Mouse (Mus musculus) adrenal gland, postnatal 0 days (tissue): Measurements from ENCODE around the gene Apoe. TPM values are rescaled to one million over a fixed set of nuclear protein-coding genes. Genes with fewer than 3 reads are reported as not detected.

Experiments used
- polyA plus RNA-seq: library from polyadenylated mRNA; unstranded; fragments of >200 nt; fragmentation: Nextera tagmentation; extraction: Ambion mirVana; gene quantifications from 2 replicates; pipeline ENCODE4 v1.2.1, GENCODE M21; 2015

Apoe gene
- 1,447 and 1,846 TPM in 2 replicates for polyA plus RNA-seq

DNA sequence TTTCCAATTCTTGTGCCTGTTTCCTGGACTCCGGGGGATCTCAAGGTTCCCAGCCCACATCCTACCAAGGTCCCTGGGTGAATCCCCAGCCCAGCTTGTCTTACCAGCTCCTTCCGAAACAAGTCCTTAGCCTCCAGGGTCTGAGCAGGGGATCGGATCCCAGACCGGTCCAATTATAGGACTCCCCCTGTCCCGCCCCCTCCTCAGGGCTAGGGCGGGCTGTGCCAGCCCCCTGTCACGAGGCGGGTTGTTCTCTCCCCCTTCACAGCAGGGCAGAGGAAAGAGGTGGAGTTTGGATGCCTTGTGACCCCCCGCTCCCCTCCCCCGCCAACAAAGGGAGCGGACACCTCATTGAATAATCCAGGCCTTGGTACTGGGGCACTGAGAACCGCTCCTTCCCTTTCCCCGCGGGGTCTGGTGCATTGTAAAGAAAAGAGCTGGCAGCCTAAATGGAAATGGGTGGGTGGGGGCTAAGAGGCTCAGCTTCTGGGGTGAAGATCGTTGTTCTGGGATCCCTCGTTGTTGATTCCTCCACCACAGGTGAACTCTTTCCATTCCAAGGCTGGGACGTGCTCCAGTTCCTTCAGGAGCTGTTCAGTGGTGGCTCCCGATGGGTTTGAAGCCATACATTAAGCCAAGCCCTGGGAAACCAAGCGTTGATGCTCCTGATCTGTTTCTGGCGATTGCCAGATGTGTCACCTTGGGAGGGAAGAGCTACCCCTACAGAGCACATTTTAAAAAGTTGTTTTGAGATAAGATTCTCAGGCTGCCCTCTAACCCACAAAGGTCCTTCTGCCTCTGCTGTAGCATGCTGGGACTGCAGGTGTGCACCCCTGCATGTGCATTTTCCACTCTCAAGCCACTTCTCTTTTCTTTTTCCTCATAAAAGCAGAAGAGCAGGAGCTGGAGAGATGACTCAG lies at the start of gene Apoe:
TSS of gene Apoe (minus strand) at position 282 of the 920 bp plus-strand sequence.

GRCm38 (mm10) chr7:19715239-19716054 lies 16.5 kb upstream of the Apoe start, which contains the start of gene Tomm40:
Gene Tomm40 (minus strand): TSS chr7:19715438.

DNA sequence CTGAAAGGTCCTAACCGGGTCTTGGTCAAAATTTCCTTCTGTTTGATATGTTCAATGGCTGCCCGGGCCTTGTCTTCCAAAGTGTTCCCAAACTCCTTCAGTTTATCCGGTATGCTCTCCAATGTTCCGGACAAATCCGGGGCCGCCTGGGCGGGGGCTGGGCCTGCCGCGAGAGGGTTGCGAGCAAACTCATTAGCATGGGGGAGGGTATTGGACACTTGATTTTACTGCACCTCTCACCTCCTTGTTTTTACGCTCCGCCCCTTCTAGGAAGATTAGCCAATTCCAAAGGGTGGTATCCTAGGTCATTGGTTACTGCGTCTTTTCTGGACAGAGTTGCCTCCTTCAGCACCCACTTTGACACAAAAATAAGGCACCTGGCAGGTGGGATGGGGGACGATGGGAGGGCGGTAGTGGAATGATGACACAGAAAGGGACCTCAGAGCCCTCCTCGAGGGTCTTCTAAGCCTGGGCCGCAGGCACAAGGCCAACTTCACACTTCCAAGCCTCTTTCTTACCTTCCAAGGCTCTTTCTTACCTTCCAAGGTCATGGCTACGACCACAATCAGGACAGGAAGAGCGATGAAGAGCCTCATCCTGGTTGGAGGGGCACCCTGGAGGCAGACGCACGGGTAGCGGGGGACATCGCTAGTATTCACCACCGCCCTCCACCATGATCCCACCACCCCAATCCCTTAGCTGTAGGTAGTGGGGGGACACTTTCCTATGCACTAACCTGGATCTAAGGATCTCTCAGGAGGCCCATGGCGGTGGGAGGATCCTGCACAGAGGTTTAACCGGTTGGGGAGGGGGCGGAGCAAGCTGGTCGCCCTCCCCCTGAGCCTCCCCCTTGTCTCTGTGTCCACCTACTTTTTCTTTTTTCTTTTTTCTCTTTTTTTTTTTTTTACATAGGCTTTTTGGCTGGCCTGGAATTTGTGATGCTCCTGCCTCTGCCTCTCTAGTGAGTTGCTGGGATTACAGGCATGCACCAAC lies 6.8 kb downstream of the Apoe start, which contains the start of gene Apoc1:
TSS of gene Apoc1 (minus strand) at position 788 of the 993 bp plus-strand sequence.

DNA sequence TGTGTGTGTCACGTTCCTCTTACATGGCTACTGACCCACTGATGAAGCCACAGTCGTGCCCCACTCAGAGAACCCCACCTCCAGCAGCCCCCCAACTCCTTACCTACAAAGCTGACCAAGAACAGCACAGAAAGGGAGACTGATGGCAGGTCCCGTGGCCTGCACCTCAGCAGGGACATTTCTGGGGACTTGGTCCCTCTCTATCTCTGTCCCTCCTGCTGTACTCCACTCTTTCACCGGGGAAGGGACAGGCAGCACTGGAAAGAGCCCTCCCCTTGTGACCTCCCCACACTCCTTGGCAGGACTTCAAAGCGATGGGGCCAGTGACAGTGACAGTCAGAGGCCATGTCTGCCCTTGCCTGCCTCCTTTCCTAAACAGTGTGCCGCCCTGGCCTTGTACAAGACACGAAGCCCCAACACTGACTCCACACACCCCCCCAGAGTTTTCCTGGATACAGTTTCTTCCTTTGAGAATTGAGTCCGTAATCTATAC lies 17.7 kb downstream of the Apoe start, which contains the start of the genes Gm44805 and Apoc4:
TSS of gene Gm44805 (minus strand) at position 222 of the 493 bp plus-strand sequence.
TSS of gene Apoc4 (minus strand) at position 278 of the 493 bp plus-strand sequence.

GRCm38 (mm10) chr7:19677872-19678271 lies 21.1 kb downstream of the Apoe start, which contains the start of gene Apoc2:
Gene Apoc2 (minus strand): TSS chr7:19677941.

DNA sequence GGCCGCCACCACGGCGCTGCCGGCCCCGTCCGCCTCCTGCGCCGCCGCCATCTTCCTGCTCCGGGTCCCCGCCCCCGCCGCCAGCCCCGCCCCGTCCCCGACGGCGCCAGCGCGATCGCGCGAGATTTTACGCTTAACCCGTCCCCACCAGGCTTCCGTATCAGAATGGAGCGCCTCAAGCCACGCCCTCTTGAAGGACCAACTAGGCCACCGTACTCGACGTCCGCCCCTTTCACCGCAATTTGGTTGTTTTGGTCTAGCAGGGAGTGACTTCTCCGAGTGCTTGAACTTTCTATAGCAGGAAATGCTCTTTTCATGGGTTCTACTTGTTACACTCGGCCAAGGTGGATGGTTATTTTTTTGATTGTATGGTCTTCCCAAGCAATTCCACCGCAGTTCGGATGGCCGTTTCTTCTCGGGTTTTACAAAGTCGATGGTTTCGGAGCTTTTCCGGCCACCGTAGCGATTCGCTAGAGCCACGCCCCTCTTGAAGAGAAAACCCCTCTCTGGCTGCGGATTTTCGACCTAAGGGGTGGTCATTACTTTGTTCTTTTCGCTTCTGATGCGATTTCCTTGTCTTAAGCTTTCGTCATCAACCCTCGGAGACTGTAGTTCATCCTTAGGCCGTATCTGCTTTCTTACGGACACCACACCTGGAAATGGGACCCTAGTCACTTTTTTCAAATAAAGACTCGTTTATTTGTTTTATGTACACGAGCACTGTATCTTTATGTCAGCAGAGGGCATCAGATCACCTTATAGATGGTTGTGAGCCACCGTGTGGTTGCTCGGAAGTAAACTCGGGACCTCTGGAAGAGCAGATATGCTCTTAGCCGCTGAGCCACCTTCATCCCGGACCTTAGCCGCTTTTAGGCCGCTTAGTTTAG lies 33.8 kb downstream of the Apoe start, which contains the start of gene Clptm1:
TSS of gene Clptm1 (minus strand) at position 79 of the 887 bp plus-strand sequence.

Other genes starting within 250 kb of the Apoe start
- gene Mark4, start 240.4 kb downstream of the Apoe start, polyA plus RNA-seq = 8.1 and 10.4 TPM in 2 replicates
- gene Exoc3l2, start 235.9 kb downstream of the Apoe start, polyA plus RNA-seq = 2.6 and 5.1 TPM in 2 replicates
- 4.9 and 6.2 TPM in 2 replicates for gene Bloc1s3, start 190.8 kb downstream of the Apoe start, polyA plus RNA-seq
- gene Trappc6a, start 190.8 kb downstream of the Apoe start, polyA plus RNA-seq = 129 and 139 TPM in 2 replicates
- gene Nkpd1, start 181.3 kb downstream of the Apoe start, polyA plus RNA-seq = 0.06 TPM in 1 of 2 replicates, not detected in the other
- gene Ppp1r37, start 136.1 kb downstream of the Apoe start, polyA plus RNA-seq = 19.5 and 22.1 TPM in 2 replicates
- 0.33 TPM in 1 of 2 replicates, not detected in the other for gene Zfp296, start 121.9 kb downstream of the Apoe start, polyA plus RNA-seq
- 154 and 169 TPM in 2 replicates for gene Gemin7, start 121.6 kb downstream of the Apoe start, polyA plus RNA-seq
- 22.1 and 32.9 TPM in 2 replicates for gene Clasrp, start 94.7 kb downstream of the Apoe start, polyA plus RNA-seq
- 14.3 and 18.7 TPM in 2 replicates for gene Relb, start 69.8 kb downstream of the Apoe start, polyA plus RNA-seq
- 76.8 and 122 TPM in 2 replicates for gene Clptm1, start 34.2 kb downstream of the Apoe start, polyA plus RNA-seq
- 46.6 and 129 TPM in 2 replicates for gene Apoc2, start 21.2 kb downstream of the Apoe start, polyA plus RNA-seq
- 21.0 and 40.0 TPM in 2 replicates for gene Gm44805, start 17.8 kb downstream of the Apoe start, polyA plus RNA-seq
- 243 and 317 TPM in 2 replicates for gene Apoc4, start 17.7 kb downstream of the Apoe start, polyA plus RNA-seq
- 259 and 269 TPM in 2 replicates for gene Apoc1, start 6.5 kb downstream of the Apoe start, polyA plus RNA-seq
- gene Tomm40, start 16.2 kb upstream of the Apoe start, polyA plus RNA-seq = 70.2 and 118 TPM in 2 replicates
- 53.2 and 64.0 TPM in 2 replicates for gene Nectin2, start 51.3 kb upstream of the Apoe start, polyA plus RNA-seq
- gene Bcam, start 71.8 kb upstream of the Apoe start, polyA plus RNA-seq = 57.6 and 58.9 TPM in 2 replicates
- gene Cblc, start 97.6 kb upstream of the Apoe start, polyA plus RNA-seq = 0.65 and 1.3 TPM in 2 replicates
- 4.0 and 5.9 TPM in 2 replicates for gene Bcl3, start 123.6 kb upstream of the Apoe start, polyA plus RNA-seq
- gene Gm19345, start 152.8 kb upstream of the Apoe start, polyA plus RNA-seq = 0.18 and 0.55 TPM in 2 replicates
- gene Ceacam16, start 162.1 kb upstream of the Apoe start, polyA plus RNA-seq = not detected in 2 replicates
- not detected in 2 replicates for gene Ceacam19, start 188.8 kb upstream of the Apoe start, polyA plus RNA-seq
- gene Pvr, start 222.0 kb upstream of the Apoe start, polyA plus RNA-seq = 6.0 and 10.1 TPM in 2 replicates